Mouse (Mus musculus): ENCODE results near the gene Mapk3. TPM values are rescaled to one million over a fixed set of nuclear protein-coding genes. Genes with fewer than 3 reads are reported as not detected.
A peak's percentile ranks its signal among the peaks of the same experiment; 100 is the strongest.

The Mapk3 gene
- total RNA-seq, 2 experiments from 2014 or later = 37.2 to 46.7 TPM

- no peak for DNase-seq
These were observed 23.3 kb downstream of the Mapk3 start for GRCm38 (mm10) chr7:126782693-126783092.

- DNase-seq = no peak
These were observed 25.1 kb downstream of the Mapk3 start for GRCm38 (mm10) chr7:126784469-126784868.

- no peak for DNase-seq
These were observed 25.7 kb downstream of the Mapk3 start for GRCm38 (mm10) chr7:126785056-126785455.

GRCm38 (mm10) chr7:126786142-126786541, 26.7 kb downstream of the Mapk3 start:
- DNase-seq = no peak

- DNase-seq = no peak
These were observed 29.7 kb downstream of the Mapk3 start for GRCm38 (mm10) chr7:126789141-126789540.

- DNase-seq = peak; percentile 98
These were observed 32.7 kb downstream of the Mapk3 start, which contains the start of gene Ppp4c for GRCm38 (mm10) chr7:126791851-126792720. TSS of gene Ppp4c (minus strand) at chr7:126792496.

GRCm38 (mm10) chr7:126792721-126793443, 33.5 kb downstream of the Mapk3 start:
- peak in 1 of 2 experiments; percentile 14 for DNase-seq

- no peak for DNase-seq
These were observed 34.3 kb downstream of the Mapk3 start for GRCm38 (mm10) chr7:126793456-126794270.

GRCm38 (mm10) chr7:126794271-126794605, 34.8 kb downstream of the Mapk3 start:
- peak in 1 of 2 experiments; percentile 5 for DNase-seq

- peak in 1 of 2 experiments; percentile 29 for DNase-seq
These were observed 36.3 kb downstream of the Mapk3 start for GRCm38 (mm10) chr7:126795387-126796317.

GRCm38 (mm10) chr7:126796350-126796932, 37.0 kb downstream of the Mapk3 start:
- DNase-seq = peak in 1 of 2 experiments; percentile 39

GRCm38 (mm10) chr7:126797411-126798126, 38.2 kb downstream of the Mapk3 start, which contains the start of gene Fam57b:
TSS of gene Fam57b (plus strand) at chr7:126797668.
- peak; percentile 71 to 83 for DNase-seq

- DNase-seq = peak; percentile 36 to 60
These were observed 39.0 kb downstream of the Mapk3 start for GRCm38 (mm10) chr7:126798127-126799049.

- DNase-seq = peak; percentile 97 to 100
These were observed 39.7 kb downstream of the Mapk3 start for GRCm38 (mm10) chr7:126799050-126799467.

- DNase-seq = peak in 1 of 2 experiments; percentile 91
These were observed 40.3 kb downstream of the Mapk3 start for GRCm38 (mm10) chr7:126799468-126800268.

- peak in 1 of 2 experiments; percentile 25 for DNase-seq
These were observed 41.1 kb downstream of the Mapk3 start for GRCm38 (mm10) chr7:126800269-126801056.

GRCm38 (mm10) chr7:126801057-126801422, 41.6 kb downstream of the Mapk3 start:
- DNase-seq = no peak

All from heart, adult 18-20 months (tissue).